Mouse (Mus musculus) adrenal gland, postnatal 36 days (tissue): ENCODE measurements at regions not wholly inside any gene's neighbourhood (a gene's known extent, or its start where the extent isn't known, plus 50 kb on each side); places are given as distances from the start of the nearest gene placed in this dataset.
A peak's percentile ranks its signal among the peaks of the same experiment; 100 is the strongest.

Experiments used
- DNase-seq, 2 experiments: peaks; one replicate each; pipeline ENCODE4 v3.0.0; 2021; ENCODE audit warnings: mixed read lengths in 1 of 2

GRCm38 (mm10) chr13:60123964-60124363, 53.2 kb downstream of the Gas1 start:
- DNase-seq = no peak

GRCm38 (mm10) chr13:60123174-60123587, 54.0 kb downstream of the Gas1 start:
- peak; percentile 8 to 13 for DNase-seq

GRCm38 (mm10) chr13:60122341-60123173, 54.6 kb downstream of the Gas1 start:
- DNase-seq = peak in 1 of 2 experiments; percentile 7

- no peak for DNase-seq
Measured at GRCm38 (mm10) chr13:60111465-60111864, 65.7 kb downstream of the Gas1 start.

GRCm38 (mm10) chr13:60110079-60110846, 66.9 kb downstream of the Gas1 start:
- DNase-seq = peak; percentile 85 to 86

- no peak for DNase-seq
Measured at GRCm38 (mm10) chr13:60105286-60105685, 71.9 kb downstream of the Gas1 start.

- DNase-seq = no peak
Measured at GRCm38 (mm10) chr13:60101651-60102050, 75.5 kb downstream of the Gas1 start.

- DNase-seq = no peak
Measured at GRCm38 (mm10) chr13:60100130-60101112, 76.7 kb downstream of the Gas1 start.

- DNase-seq = no peak
Measured at GRCm38 (mm10) chr13:60099469-60100129, 77.6 kb downstream of the Gas1 start.

GRCm38 (mm10) chr13:60098394-60098793, 78.8 kb downstream of the Gas1 start:
- DNase-seq = no peak

- no peak for DNase-seq
Measured at GRCm38 (mm10) chr13:60097776-60098175, 79.4 kb downstream of the Gas1 start.

GRCm38 (mm10) chr13:60086657-60087056, 90.5 kb downstream of the Gas1 start:
- no peak for DNase-seq

- DNase-seq = peak in 1 of 2 experiments; percentile 19
Measured at GRCm38 (mm10) chr13:60084975-60085374, 92.2 kb downstream of the Gas1 start.

- no peak for DNase-seq
Measured at GRCm38 (mm10) chr13:60084290-60084689, 92.9 kb downstream of the Gas1 start.

GRCm38 (mm10) chr13:60080113-60080512, 97.1 kb downstream of the Gas1 start:
- DNase-seq = no peak

GRCm38 (mm10) chr13:60078331-60079050, 98.7 kb downstream of the Gas1 start:
- no peak for DNase-seq

- DNase-seq = no peak
Measured at GRCm38 (mm10) chr13:60076147-60076800, 100.9 kb downstream of the Gas1 start.

- DNase-seq = no peak
Measured at GRCm38 (mm10) chr13:60071595-60071994, 105.6 kb downstream of the Gas1 start.

- DNase-seq = peak; percentile 35 to 58
Measured at GRCm38 (mm10) chr13:60069196-60069595, 108.0 kb downstream of the Gas1 start.

GRCm38 (mm10) chr13:60067325-60067724, 109.8 kb downstream of the Gas1 start:
- no peak for DNase-seq
